Mouse (Mus musculus): ENCODE data around the gene Crtc3.

Gene Crtc3

DNA sequence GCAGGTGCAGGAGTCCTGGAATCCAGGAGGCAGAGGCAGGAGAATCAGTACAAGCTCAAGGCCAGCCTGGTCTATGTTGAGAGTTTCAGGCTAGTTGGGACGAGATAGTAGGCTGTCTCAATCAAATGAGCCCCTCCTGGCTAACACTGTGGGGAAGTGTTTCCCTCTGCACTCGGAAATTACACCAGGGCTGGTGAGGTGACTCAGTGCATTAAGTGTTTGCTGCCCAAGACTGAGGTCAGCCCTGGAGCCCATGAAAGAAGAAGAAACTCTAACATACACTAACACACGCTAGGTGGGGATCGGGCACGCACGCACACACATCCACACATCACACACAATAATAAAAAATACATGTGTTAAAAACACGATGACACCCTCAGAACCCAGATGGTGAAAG lies 34.3 kb downstream of the Crtc3 start:
- POLR2A ChIA-PET = interaction anchor here in 3 of 4 experiments (0.7 to 1.4 kb wide), 7 partner anchors 15 to 505 kb away, joined by 3 to 5 read pairs (median 3); partner anchors contain the start of gene Blm (in 1 of the 3)
- CTCF ChIA-PET = interaction anchor here in 2 of 4 experiments (0.5 to 1.1 kb wide), 2 partner anchors 236 to 277 kb away, joined by 3 to 4 read pairs; no protein-coding TSS in a partner anchor

DNA sequence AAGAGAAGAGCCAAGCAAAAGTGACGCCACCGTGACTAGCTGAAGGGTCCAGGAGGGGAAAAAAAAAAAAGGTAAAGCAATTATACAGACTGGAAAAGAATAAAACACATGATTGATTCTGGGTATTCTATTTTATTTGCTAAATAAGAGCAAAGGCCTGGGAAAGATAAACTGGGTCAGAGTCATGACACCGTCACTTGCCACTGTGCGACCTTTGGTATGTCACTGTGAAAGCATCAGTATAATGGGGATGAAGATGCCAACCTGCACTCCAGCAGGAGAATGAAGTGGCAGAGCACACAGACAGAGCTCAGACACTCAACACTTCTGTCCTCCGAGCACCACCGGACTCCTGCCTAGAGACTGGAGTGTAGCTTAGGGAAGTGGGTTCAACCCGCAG lies 34.7 kb downstream of the Crtc3 start:
- POLR2A ChIA-PET = interaction anchor here in 3 of 4 experiments (0.6 to 1.4 kb wide), 10 partner anchors 15 to 505 kb away, joined by 3 to 5 read pairs (median 3); partner anchors contain the start of gene Blm (in 1 of the 3)
- CTCF ChIA-PET = interaction anchor here in 1 of 4 experiments (1.1 kb wide), 1 partner anchor 277 kb away, joined by 3 read pairs; no protein-coding TSS in a partner anchor

DNA sequence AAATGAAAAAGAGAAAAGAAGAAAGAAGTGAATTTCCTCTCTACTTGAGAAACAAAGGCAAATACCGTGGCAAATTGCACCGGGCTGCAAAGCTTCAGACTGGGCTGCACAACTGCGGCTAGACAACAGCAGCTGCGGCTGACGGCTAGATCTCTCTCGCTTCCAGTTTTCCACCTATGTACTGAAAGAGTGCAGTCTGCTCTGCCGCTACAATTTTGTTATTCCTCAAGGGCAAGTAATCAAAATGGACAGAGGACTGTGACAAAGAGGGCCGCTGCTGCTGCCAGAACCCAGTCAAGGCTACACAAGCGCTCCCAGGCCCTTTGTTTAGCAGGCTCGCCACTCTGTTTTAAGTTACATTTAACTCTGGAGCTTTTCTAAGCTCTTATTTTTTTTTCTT lies 35.6 kb downstream of the Crtc3 start:
- CTCF ChIA-PET = interaction anchor here in 1 of 4 experiments (1.1 kb wide), 1 partner anchor 276 kb away, joined by 3 read pairs; no protein-coding TSS in a partner anchor
- POLR2A ChIA-PET = interaction anchor here in 1 of 4 experiments (1.0 to 1.4 kb wide), 3 partner anchors 16 to 22 kb away, joined by 3 to 4 read pairs (median 3); no protein-coding TSS in a partner anchor

DNA sequence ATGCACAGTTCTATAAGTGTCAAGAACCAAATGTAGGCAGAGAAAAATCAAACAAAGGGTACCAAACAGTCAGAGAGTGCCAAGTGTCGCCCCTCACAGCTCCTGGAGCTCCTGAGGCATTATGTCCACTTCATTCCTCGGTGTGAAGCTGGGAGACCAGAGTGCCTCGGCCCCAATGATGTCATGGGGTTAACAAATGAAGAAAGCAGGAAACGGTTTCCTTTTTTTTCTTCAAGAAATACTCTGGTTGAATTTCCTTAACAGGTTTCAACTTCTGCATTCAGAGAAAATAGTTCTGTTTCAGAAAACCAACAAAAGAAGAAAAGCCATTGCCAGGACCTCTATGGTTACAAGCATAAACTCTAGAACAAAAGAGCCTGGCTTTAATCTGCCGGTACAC lies 36.4 kb downstream of the Crtc3 start:
- ChIA-PET CTCF (interaction anchor here in 1 of 4 experiments (0.5 kb wide), 1 partner anchor 223 kb away, joined by 3 read pairs; no protein-coding TSS in a partner anchor), POLR2A (interaction anchor here in 1 of 4 experiments (0.6 kb wide), 1 partner anchor 8 kb away, joined by 3 read pairs; no protein-coding TSS in a partner anchor)

DNA sequence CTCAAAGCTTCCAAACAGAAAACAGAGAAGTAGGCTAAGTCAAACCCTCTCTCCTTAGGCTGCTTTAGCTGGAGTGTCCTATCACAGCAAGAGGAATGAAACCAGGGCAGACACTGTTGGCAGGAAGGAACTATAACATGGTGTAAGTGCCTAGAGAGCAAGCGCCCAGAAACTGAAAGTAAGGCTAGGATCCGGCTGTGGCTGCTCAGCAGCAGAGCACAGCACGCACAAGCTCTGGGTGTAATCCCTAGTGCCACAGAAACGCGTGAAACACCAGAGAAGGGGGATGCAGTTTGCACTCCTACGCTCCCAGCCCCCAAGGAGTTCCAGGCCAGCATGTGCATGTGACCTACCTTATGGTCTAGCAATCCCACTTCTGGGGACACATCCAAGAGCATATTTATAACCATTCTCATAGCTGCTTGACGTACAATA lies 41.2 kb downstream of the Crtc3 start:
- POLR2A ChIA-PET = interaction anchor here in 1 of 4 experiments (0.6 to 0.8 kb wide), 2 partner anchors 12 to 51 kb away, joined by 3 to 4 read pairs; no protein-coding TSS in a partner anchor

DNA sequence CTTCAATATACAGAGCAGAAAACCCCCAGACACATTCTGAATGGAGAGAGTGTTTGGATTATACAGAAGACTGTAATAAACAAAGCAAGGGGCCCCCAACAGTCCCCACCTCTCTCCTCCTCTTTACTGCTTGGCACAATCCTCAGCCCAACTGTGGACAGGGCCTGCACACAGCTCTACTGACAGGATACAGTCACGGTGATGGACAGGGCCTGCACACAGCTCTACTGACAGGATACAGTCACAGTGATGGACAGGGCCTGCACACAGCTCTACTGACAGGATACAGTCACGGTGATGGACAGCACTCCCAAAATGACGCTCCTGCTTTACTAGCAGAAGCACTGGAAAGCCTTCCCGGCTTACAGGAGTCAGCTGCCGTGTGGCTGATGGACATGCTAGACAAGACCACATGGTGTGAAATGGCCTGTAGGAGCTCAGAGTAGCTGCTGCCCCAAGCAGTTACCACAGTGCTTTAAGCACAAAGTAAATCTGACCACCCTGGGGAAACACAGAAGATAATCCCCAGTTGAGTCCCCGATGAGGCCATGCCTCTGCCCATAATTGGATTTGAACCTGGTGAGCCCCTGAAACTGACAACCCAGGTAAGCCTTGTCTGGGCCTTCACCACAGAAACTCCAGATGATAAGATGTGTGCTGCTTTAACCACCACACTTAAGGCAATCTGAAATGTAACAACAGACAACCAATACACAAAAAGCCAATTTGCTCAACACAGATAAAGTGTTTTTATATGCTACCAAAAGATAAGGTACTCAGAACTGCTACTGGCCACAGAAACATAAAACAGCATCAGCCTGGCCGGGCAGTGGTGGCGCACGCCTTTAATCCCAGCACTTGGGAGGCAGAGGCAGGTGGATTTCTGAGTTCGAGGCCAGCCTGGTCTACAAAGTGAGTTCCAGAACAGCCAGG lies 42.3 kb downstream of the Crtc3 start:
- CTCF ChIA-PET = interaction anchor here in 1 of 4 experiments (0.5 kb wide), 1 partner anchor 51 kb away, joined by 3 read pairs; no protein-coding TSS in a partner anchor
- POLR2A ChIA-PET = interaction anchor here in 1 of 4 experiments (0.5 kb wide), 1 partner anchor 262 kb away, joined by 3 read pairs; no protein-coding TSS in a partner anchor

More for the DNA sequence above, 41.2 kb downstream of the Crtc3 start:
- CTCF ChIA-PET = interaction anchor here in 1 of 4 experiments (0.7 kb wide), 1 partner anchor 21 kb away, joined by 3 read pairs; no protein-coding TSS in a partner anchor

DNA sequence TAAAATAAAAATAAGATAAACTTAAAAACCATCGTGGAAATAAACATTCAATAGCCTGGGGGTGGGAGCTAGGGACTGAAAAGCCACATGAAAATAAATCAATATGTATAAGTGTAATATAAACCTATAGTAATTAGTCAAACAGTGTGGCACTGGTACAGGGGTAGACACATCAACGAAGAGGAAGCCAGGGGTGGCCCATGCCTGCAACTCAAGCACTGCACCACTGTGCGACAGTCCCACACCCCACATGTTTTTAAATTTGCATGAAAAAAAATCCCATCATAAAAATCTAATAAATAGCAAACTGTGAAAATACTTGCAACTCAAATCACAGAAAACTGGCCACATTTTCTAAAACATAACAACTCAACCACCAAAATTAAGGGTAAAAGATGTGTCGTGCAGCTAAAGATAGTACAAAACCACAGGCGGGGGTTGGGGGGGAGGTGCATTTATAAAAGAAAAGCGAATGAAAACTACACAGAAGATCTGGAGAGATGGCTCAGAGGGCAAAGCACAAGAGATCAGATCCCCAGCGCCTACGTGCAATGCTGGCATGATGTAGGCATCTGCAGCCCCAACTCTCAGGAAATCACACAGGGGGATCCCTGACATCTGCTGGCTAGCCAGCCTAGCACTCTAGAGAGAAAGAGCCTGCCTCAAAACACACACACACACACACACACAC lies 45.6 kb downstream of the Crtc3 start:
- ChIA-PET CTCF (no interaction called here), POLR2A (interaction anchor here in 1 of 4 experiments (0.6 kb wide), 2 partner anchors 89 to 287 kb away, joined by 3 read pairs; no protein-coding TSS in a partner anchor)

DNA sequence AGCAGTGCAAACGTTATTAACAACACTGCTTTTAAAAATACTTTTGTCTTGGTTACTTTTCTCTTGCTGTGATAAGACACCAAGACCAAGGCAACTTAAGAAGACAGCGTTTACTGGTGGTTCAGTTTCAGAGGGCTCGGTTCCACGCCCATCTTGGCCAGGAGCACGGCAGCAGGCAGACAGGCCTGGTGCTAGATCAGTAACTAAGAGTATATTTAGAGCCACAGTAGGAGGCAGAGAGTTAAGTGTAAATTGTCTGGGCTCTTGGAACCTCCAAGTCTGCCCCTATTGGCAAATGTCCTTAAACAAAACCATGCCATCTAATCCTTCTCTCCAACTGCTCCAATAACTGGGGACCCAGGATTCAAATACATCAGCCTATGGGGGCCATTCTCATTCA lies 46.1 kb downstream of the Crtc3 start:
- CTCF ChIA-PET = no interaction called here
- POLR2A ChIA-PET = interaction anchor here in 1 of 4 experiments (0.6 kb wide), 1 partner anchor 288 kb away, joined by 3 read pairs; no protein-coding TSS in a partner anchor

DNA sequence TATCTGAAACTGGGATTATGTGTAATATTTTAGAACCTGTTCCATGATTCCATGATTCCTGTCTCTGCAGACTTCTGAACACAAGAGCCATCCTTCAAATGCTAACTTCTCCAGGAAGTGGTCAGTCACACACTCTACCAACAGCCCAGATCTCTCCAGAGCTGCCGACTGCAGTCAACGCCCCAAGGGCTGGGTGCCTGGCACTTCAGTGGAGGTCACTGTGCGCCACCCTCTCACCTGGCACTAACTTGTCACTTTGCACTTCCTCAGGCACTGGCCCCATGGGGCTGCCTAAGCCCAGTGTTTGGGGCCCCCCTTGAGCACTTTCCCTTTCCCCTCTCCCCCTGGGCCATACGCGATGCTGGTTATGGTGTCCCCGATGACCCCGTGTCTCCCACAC lies 46.8 kb downstream of the Crtc3 start:
- ChIA-PET POLR2A (no interaction called here), CTCF (no interaction called here)

DNA sequence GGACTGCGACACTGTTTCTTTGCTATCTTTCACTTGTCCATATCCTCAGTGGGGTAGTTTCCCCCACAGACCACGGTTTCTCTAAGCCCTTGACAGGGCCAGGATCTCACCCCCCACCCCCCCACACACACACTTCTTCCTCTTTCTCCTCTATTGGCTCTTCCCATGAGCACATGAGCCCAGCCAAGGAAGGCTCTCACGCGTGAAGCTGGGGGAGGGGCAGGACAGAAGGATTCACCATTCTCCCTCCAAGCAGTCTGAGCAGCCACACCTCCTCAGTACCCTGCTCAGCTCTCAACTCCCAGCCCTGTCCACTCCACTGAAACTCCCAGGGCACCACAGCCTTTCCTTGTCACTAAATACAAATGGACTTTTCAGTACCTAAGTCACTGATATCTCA lies 47.2 kb downstream of the Crtc3 start:
- ChIA-PET POLR2A (interaction anchor here in 2 of 4 experiments (0.6 to 1.8 kb wide), 3 partner anchors 11 to 36 kb away, joined by 3 to 5 read pairs (median 3); no protein-coding TSS in a partner anchor), CTCF (no interaction called here)

DNA sequence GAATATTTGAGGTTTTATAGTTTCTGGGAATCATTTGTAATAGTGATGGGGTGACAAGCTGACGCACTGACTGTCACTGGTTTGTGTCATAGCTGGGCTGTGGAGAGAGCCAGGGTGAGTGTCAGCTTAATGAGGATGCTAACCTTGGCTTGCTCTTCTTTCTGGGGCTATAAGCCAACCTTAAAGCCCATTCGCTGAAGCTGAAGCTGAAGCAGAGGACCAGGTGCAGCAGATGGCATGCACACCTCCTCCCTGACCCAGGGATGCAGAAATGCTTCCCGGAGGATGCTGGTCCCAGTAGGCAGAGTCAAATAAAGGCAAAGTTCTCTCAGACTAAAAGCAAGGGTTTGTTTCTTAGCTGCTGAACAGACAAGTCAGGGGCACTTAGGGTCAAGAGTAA lies 48.7 kb downstream of the Crtc3 start:
- CTCF ChIA-PET = interaction anchor here in 2 of 4 experiments (0.5 to 1.2 kb wide), 2 partner anchors 254 to 311 kb away, joined by 3 to 4 read pairs; no protein-coding TSS in a partner anchor

DNA sequence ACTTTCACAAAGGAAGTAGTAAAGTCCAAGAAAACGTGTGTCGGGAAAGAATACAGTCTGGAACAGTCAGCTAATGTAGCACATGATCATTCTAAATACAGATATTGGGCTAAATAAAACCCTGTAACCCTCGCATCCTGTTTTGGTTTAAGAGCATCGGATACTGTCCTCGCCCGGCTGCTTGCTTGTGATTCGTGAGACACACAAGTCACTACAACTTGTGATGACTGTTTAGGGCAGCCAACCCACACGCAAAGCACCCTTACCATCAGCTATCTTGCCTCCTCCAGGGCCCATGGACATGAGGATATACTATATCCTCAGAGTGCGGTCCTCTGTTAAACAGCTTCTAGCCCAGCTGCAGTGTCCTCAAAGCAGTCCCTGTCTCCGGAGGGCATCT lies 50.2 kb downstream of the Crtc3 start:
- CTCF ChIA-PET = interaction anchor here in 3 of 4 experiments (0.5 to 1.2 kb wide), 4 partner anchors 41 to 261 kb away, joined by 3 to 4 read pairs (median 3); no protein-coding TSS in a partner anchor
- POLR2A ChIA-PET = interaction anchor here in 3 of 4 experiments (0.5 to 1.9 kb wide), 5 partner anchors 10 to 378 kb away, joined by 3 to 13 read pairs (median 7); partner anchors contain the start of genes Crtc3 (in 1 of the 3) and Rccd1 (in 1 of the 3)

More for the DNA sequence above, 48.7 kb downstream of the Crtc3 start:
- POLR2A ChIA-PET = interaction anchor here in 3 of 4 experiments (0.5 to 1.9 kb wide), 6 partner anchors 9 to 253 kb away, joined by 3 to 13 read pairs (median 3); partner anchors contain the start of gene Crtc3 (in 1 of the 3)

DNA sequence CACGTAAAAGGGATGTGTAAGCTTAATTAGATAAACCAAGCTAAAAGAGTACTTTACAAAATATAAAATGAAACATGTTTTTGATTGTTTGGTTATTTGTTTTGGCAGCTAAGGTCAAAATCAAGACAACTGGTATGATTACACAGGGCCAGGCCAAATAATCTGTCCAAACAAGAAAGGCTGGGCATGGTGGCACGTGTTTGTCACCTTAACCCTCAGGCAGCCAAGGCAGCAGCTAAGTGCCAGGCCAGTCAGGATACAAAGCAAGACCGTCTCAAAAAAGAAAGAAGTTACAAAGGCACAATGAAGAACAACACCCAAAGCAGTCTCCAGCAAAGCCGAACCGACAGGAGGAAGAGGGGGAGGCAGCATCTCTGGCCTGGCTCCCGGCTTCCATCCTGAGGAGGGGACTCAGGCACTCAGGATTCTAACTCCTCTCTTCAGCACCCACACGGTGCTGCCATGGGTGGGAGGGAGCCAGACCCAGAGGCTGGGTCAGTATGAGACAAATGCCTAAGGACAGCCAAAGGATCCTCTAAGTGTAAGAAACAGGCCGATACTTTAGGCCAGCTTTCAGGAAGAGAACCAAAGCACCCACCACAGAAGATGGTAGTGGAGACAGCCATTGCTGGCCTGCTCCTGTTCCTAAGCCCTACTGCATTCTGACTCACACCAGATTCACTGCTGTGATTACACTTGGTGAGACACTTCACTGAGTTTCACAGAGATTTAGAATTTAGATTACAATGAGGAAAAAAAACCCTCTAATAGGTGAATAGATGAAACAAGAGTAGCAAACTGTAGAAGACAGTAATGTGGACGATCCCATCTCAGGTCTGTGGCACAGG lies 51.5 kb downstream of the Crtc3 start:
- POLR2A ChIA-PET = interaction anchor here in 1 of 4 experiments (0.6 to 1.7 kb wide), 4 partner anchors 13 to 1568 kb away, joined by 3 to 5 read pairs (median 4); no protein-coding TSS in a partner anchor
- CTCF ChIA-PET = interaction anchor here in 1 of 4 experiments (1.2 kb wide), 1 partner anchor 223 kb away, joined by 3 read pairs; the partner anchor contains the start of gene Zscan2

DNA sequence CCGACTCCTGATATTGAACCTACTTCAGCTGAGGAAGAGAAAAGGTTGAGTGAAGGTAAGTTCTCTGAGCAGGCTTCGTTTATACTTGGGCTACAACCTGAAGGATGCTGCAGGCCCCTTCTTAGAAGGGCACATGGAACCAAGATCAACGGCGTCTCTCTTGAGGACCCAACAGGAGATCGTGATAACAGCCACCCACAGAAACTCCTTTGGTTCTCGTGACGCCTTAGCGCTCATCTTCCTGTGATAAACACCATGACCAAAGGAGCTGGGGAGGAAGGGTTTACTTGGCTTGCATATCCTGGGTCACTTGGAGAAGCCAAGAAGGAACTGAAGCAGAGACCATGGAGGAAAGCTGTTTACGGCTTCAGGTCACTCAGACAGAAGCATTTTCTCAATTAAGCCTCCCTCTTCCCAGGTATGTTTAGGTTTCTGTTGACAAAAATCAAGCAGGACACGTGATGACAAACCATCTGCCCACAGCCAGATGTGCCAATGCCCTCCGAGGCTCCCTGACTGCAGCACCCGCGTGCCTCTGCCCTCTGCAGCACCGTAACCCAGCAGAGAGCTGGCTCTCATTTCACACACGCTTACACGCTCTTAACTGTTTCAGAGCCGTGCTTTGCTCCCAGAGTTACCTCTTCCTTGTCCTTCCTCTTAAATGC lies 52.3 kb downstream of the Crtc3 start:
- ChIA-PET CTCF (interaction anchor here in 1 of 4 experiments (0.5 to 1.2 kb wide), 2 partner anchors 224 to 906 kb away, joined by 3 to 4 read pairs; partner anchors contain the start of gene Zscan2), POLR2A (interaction anchor here in 1 of 4 experiments (0.6 to 1.7 kb wide), 5 partner anchors 12 to 1568 kb away, joined by 3 to 5 read pairs (median 4); no protein-coding TSS in a partner anchor)

DNA sequence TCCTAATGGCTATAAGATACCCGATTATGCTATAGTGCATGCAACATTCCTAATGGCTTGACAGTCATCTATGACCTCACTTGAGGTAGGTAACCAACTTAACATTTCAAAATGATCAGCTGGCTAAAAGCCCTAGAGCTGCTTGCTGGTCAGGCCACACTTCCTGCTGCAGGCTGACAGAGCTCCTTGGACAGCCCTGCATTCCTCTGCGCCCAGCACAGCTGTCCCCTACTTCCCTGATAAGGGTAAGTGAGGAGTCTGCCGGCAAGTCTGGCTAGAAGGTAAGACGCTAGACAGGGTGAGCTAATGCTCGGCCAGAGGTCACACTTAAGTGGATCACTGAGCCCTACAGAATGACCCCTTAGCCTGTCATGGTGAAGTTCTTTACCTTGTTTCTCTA lies 52.8 kb downstream of the Crtc3 start:
- ChIA-PET CTCF (interaction anchor here in 2 of 4 experiments (0.5 kb wide), 2 partner anchors 10 to 905 kb away, joined by 3 to 4 read pairs; no protein-coding TSS in a partner anchor), POLR2A (interaction anchor here in 1 of 4 experiments (1.1 to 1.7 kb wide), 2 partner anchors 12 to 14 kb away, joined by 3 to 4 read pairs; no protein-coding TSS in a partner anchor)

DNA sequence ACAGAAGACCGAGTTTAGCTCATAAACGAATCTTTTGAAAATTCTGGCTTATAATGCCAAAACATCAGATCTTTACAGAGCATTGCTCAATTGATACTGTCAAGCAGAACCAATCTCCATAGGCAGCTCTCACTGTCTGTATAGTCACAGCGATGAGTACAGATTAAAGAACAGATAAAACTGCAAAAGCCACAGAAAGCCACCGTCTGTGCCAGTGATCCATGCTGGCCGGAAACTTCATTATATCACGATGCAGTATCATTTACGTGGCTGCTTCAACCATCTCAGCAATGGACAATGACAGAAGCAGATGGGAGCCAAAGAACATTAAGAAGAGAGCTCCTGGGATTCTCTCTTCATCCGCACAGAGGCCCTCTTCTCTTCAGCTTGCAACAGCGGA lies 53.9 kb downstream of the Crtc3 start:
- ChIA-PET POLR2A (interaction anchor here in 2 of 4 experiments (0.7 to 1.0 kb wide), 2 partner anchors 182 to 659 kb away, joined by 3 read pairs; no protein-coding TSS in a partner anchor), CTCF (interaction anchor here in 2 of 4 experiments (0.6 to 1.0 kb wide), 4 partner anchors 51 to 1414 kb away, joined by 3 to 6 read pairs (median 4); no protein-coding TSS in a partner anchor)
